ENCODE assay signal across 23 mouse cellular contexts in genomic region chr12:59507431-59507830, GRCm38 (mm10).
A peak's percentile ranks its signal among the peaks of the same experiment; 100 is the strongest.
DNase-seq lines count a peak whose midpoint lies in the region; ATAC-seq and TF ChIP-seq lines count a peak whose summit lies in the region.
"Had no signal": no experiment of that assay in that cellular context is flagged by ENCODE, and none has a peak within 500 bp of the region (broad histone marks: within the 10 kb centered on the region; RNA-seq: fewer than 3 reads in every experiment).

No protein-coding gene starts in this region.

- H3K27ac ChIP-seq in ES-Bruce4 (ENCODE audit: insufficient read depth, low read length) (peak overlapping the region; percentile 97), ES-E14 (ENCODE audit: insufficient read depth, low read depth, low read length, poor library complexity, severe bottlenecking) (peak overlapping the region; percentile 10; the same call in 1 of the 2 replicates)
- H3K27ac ChIP-seq: embryonic facial prominence, embryonic 10.5 days; embryonic facial prominence, embryonic 12.5 days; forebrain, embryonic 13.5 days; forebrain, embryonic 15.5 days had no signal

- no peak for TF ChIP-seq CTCF in ES-Bruce4 (IDR thresholded peaks at IDR 0.05; ENCODE audit: low read depth, low read length)

- H3K36me3 ChIP-seq in ES-Bruce4 (ENCODE audit: control insufficient read depth, insufficient read depth, low read length, poor library complexity, severe bottlenecking) (no peaks in the 10 kb centered on the region), ES-E14 (ENCODE audit: control insufficient read depth, insufficient read depth, low read length, poor library complexity, severe bottlenecking) (no peaks in the 10 kb centered on the region)
- H3K36me3 ChIP-seq: embryonic facial prominence, embryonic 10.5 days; embryonic facial prominence, embryonic 12.5 days; forebrain, embryonic 15.5 days had no signal

- no peak for TF ChIP-seq POLR2A in ES-Bruce4 (IDR thresholded peaks at IDR 0.05; ENCODE audit: insufficient read depth, low read length)

- DNase-seq in ES-E14 (ENCODE audit: low read depth, low spot score), result peak; percentile 63
- peak; percentile 29 for DNase-seq in WW6 (ENCODE audit: low read depth, low spot score)
- no peak for DNase-seq in spleen, adult 18-20 months
- DNase-seq: adrenal gland, adult 8-10 months; adrenal gland, postnatal 14 days; adrenal gland, postnatal 36 days; B cell, adult 2 months; cerebellum, adult 11 months; cerebellum, adult 2 months; cerebellum, adult 9-10 months; cerebellum, postnatal 10 days; cerebellum, postnatal 25 days; forebrain, postnatal 0 days had no signal

- no peak for TF ChIP-seq EP300 in ES-Bruce4 (IDR thresholded peaks at IDR 0.05; ENCODE audit: insufficient read depth, low read depth, low read length)

- H3K9ac ChIP-seq in ES-Bruce4 (ENCODE audit: low read depth, poor library complexity, severe bottlenecking) (no peak overlapping the region), ES-E14 (ENCODE audit: insufficient read depth, low read depth, low read length, poor library complexity, severe bottlenecking) (no peak overlapping the region)
- H3K9ac ChIP-seq: embryonic facial prominence, embryonic 12.5 days; forebrain, embryonic 13.5 days; forebrain, embryonic 15.5 days; forebrain, postnatal 0 days had no signal

- H3K9me3 ChIP-seq in ES-Bruce4 (replicated peaks; ENCODE audit: control insufficient read depth, insufficient read depth, low read length, poor library complexity, severe bottlenecking) (no peaks in the 10 kb centered on the region), ES-E14 (ENCODE audit: control insufficient read depth, insufficient read depth, low read depth, low read length) (no peaks in the 10 kb centered on the region)
- H3K9me3 ChIP-seq: embryonic facial prominence, embryonic 10.5 days; embryonic facial prominence, embryonic 12.5 days; forebrain, embryonic 13.5 days; forebrain, embryonic 15.5 days had no signal

- in situ Hi-C loops in ES-E14 (cut with MboI; ENCODE audit: low sequenced_read_pairs in 2 of 2, unreplicated experiment in 2 of 2), result no loop called here

- H3K4me3 ChIP-seq in ES-Bruce4 (ENCODE audit: low read depth, low read length) (no peak overlapping the region), ES-E14 (ENCODE audit: insufficient read depth in 1 of 2, low read depth in 1 of 2, low read length in 2 of 2, poor library complexity in 1 of 2, severe bottlenecking in 1 of 2) (no peak overlapping the region)
- H3K4me3 ChIP-seq: embryonic facial prominence, embryonic 10.5 days; embryonic facial prominence, embryonic 12.5 days; forebrain, embryonic 13.5 days; forebrain, embryonic 15.5 days had no signal

- H3K4me1 ChIP-seq in ES-Bruce4 (ENCODE audit: control insufficient read depth, insufficient read depth, low read length) (no peaks in the 10 kb centered on the region), ES-E14 (ENCODE audit: control insufficient read depth in 2 of 2, insufficient read depth in 2 of 2, low read length in 2 of 2, poor library complexity in 1 of 2) (peaks cover 7 to 12% of the 10 kb centered on the region in 2 experiments; a peak in 2 of 4 replicates)
- H3K4me1 ChIP-seq: embryonic facial prominence, embryonic 10.5 days; embryonic facial prominence, embryonic 12.5 days; forebrain, embryonic 13.5 days; forebrain, embryonic 15.5 days had no signal

- no peaks in the 10 kb centered on the region for H3K27me3 ChIP-seq in ES-Bruce4 (ENCODE audit: control insufficient read depth, insufficient read depth, low read length, poor library complexity, severe bottlenecking)
- H3K27me3 ChIP-seq: CH12.LX; embryonic facial prominence, embryonic 12.5 days; forebrain, embryonic 13.5 days; forebrain, embryonic 15.5 days had no signal

- ATAC-seq in granulocyte monocyte progenitor cell, adult 5-6 weeks (replicated peaks; ENCODE audit: poor library complexity, severe bottlenecking), result no peak
- no peak for ATAC-seq in cerebellum, adult (ENCODE audit: insufficient number of reproducible peaks, low FRiP score, low TSS enrichment)
- ATAC-seq: activated CD4-positive, CD25-positive, alpha-beta regulatory T cell, adult 4 months; CD4-positive, CD25-positive, alpha-beta regulatory T cell, adult 4 months; forebrain, embryonic 13.5 days; forebrain, embryonic 15.5 days; forebrain, postnatal 0 days had no signal

TF ChIP-seq in ES-E14, 5 proteins besides CTCF, POLR2A, EP300 and RAD21:
- no peak for TF ChIP-seq ZC3H11A (IDR thresholded peaks at IDR 0.05; ENCODE audit: borderline replicate concordance, low read depth, low read length)
- peak; percentile 98 for TF ChIP-seq MAFK (IDR thresholded peaks at IDR 0.05; ENCODE audit: insufficient read depth, low read depth, low read length)
TF ChIP-seq in ES-E14: peak in this region for 1.

Comparison
In these comparisons a context has a peak if more than half of its experiments do, and no peak if none do; other contexts are left out.
1. DNase-seq: peak in ES-E14 (single experiment) and WW6 (single experiment); none in spleen, adult 18-20 months (0 of 2).